Mouse (Mus musculus) cerebellum, postnatal 36 days (tissue): Measurements from ENCODE around the gene Sall4.
"Not testable (repeated sequence)": the region's sequence is repeated elsewhere in the genome, so short reads cannot be mapped to it uniquely, and the experiment has no call there.

Experiments used
- DNase-seq, 2 experiments: peaks; one replicate each; pipeline ENCODE4 v3.0.0; 2021 to 2022; ENCODE audit warnings: mixed read lengths in 2 of 2

The Sall4 gene

DNA sequence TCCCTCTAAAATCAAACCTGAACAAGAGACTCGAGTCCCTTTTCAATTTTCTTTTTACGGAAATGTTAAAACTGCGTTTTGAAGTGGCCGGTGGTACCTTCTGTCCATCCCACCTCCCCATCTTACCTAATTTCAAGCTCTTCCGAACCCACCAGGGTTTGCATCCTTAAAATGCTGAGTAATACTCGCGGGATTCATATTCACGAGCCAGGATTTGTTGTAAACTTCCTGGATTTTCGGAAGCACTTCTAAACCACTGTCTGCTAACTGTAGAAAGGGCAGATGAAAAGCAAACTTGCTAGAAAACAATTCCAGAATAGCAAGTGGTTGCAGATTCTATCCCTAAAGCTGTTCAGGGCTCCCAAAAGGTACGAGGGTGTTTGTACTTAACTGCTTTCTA, at the start of gene Sall4:
Gene Sall4, minus strand, starts transcription at position 362 of the 400 bp plus-strand sequence.
- DNase-seq: no peak

GRCm38 (mm10) chr2:168813243-168813642, 45.5 kb upstream of the Sall4 start:
- DNase-seq: no peak

DNA sequence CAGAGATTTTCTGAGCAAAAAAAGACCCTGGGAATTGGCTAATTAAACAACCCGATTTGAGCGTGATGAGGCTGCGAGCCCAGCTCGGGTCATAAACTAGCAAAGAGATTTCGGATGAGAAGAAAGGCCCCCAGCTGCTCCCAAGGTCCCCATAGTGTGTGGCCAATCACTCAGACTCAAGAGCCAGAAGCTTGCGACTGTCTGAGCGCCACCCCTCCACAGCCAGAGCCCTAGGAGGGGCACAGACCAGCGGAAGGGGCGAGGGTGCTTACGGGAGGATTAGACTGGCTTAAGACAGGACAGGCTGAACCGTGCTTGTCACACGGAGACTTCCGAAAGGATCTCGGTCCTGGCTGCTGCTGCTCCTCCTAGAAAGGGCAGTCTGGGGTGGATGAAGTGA, 42.2 kb upstream of the Sall4 start:
- no peak for DNase-seq

DNA sequence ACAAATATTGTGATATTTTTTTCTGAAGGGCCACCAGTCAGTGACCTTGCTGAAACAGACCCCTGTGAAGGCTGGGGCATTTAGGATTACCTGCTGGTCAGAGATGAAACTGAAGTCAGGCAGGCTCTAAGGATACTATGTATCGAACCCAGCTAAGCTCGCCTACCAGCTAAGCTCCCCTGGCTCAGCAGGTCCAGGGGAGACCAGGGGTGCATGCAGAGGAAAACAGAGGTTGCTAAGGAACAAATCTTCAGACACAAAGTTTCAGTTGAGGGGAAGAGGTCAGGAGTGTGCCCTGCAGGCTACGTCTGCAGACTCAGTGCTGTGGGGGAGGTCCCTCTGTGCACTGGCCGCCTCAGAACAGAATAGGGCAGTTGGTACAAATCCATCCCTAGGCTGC, 39.9 kb upstream of the Sall4 start:
- DNase-seq: no peak

DNA sequence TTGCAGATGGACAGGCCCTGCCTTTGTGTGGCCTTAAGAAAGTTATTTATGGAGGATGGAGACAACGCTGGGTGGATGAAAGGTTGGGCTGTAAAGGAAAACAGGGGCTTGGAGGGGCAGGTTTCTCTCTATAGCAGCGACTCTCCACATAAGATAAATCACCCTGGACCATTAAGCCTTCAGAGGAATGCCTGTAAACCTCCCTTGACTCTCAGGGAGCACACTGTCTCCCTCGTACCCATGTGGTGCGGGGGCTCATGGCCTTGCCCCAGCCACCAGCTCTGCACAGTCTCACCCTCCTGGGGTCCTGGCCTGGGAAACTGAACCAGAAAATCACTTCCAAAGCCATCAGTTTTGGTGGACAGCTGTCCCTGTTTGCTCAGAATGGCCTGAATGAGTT, 36.1 kb upstream of the Sall4 start:
- no peak for DNase-seq

GRCm38 (mm10) chr2:168799326-168799725, 31.6 kb upstream of the Sall4 start:
- DNase-seq: no peak

GRCm38 (mm10) chr2:168798921-168799320, 31.2 kb upstream of the Sall4 start:
- no peak for DNase-seq

- DNase-seq: no peak
Measured at GRCm38 (mm10) chr2:168791115-168791802, 23.5 kb upstream of the Sall4 start.

DNA sequence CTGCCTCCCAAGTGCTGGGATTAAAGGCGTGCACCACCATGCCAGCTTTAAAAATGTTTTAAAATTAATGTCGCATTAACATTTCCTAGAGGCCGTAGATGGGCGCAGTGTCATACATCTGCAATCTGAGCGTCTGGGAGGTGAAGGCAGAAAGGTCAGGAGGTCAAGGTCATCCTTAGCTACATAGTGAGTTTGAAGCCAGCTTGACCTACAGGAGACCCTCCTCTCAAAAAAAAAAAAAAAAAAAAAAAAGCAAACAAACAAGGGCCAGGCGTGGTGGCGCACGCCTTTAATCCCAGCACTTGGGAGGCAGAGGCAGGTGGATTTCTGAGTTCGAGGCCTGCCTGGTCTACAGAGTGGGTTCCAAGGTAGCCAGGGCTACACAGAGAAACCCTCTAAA, 18.4 kb upstream of the Sall4 start:
- no peak for DNase-seq

DNA sequence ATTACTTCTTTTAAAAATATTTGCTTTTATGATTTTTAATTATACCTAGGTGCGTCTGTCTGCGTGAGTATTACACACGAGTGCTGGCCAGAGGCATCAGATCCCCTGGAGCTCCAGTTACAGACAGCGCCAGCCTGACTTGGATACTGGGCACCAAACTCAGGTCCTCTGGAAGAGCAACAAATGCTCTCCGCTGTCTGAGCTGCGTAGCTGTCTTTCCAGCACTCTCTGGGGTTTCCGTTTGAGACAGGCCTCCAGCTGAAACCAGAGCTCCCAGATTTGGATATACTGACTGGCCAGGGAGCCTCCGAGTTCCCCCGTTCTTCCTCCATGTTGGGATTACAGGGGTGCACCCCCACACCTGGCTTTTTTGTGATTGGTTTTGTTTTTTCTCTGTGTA, 12.9 kb upstream of the Sall4 start:
- no peak for DNase-seq

- DNase-seq: no peak
Measured at GRCm38 (mm10) chr2:168780024-168780423, 12.3 kb upstream of the Sall4 start.

DNA sequence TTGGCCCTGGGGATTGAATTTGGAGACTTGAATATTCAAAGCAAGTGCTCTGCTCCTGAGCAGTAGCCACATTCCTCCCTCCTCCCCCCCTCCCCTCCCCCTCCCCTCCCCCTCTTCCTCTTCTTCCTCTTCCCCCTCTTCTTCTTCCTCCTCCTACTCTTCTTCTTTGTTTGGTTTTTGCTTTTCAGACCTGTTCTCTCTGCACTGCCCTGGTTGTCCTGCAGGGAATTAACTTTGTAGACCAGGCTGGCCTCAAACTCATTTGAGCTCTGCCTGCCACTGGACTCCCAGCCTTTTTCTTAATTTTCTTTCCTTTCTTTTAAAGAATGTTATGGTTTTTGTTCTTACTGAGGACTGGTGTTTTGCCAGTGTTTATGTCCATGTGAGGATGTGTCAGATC, 9.7 kb upstream of the Sall4 start:
- DNase-seq: no peak

GRCm38 (mm10) chr2:168776238-168776637, 8.5 kb upstream of the Sall4 start:
- DNase-seq: no peak

DNA sequence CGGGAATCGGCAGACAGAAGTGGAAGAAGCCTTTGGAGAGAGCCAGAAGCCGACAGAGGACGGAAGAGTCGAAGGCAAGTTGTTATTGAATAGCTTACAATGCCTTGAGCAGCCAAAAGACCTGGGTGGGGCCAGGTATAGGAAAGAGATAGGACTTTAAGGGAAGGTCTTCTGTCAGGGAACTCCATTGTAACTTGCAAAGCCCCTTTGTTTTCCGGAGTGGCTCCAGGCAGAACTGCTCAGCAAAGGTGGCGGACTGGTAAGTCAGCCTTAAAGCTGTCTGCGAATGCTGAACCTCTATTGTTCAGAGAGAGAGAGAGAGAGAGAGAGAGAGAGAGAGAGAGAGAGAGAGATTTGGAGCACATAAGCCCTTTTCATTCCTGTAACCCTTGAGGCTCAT, 1.5 kb upstream of the Sall4 start:
- DNase-seq: no peak

DNA sequence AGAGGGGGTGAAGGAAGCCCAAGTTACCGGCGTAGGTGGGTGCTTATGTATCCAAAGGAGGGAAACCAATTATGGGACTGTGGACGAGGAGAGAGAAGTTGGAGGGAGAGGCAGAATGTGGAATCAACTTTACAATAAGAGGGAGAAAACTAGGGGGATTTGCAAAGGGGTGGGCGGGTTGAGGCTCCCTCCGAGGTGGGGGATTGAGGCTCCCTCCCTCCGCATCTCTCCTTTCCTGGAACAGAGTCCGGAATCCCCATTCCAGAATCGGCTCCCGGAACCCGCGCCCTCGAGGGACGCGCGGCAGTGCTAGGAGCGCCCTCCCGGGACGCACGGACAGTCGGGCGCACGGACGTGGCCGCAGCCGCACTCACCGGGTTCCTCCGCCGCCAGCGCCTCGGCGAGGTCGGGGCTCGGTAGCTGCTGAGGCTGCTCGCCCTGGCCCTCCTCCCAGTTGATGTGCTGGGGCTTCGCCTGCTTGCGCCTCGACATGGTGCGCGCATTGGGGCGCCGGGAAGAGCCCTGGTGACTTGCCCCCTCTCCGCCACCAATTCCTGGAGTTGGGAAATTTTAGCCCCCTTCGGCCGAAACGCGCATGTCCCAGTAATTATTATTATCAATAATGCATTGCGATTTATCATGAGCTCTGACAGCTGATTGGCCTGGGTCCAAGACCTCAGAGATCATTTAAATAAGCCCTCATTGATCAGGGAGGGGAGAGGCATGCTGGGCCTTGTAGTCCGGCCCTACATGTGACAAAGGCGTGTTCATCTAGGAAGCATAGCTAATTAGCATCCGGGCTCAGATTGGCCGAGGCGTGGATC, 993 bp downstream of the Sall4 start:
- DNase-seq: no peak

- no peak for DNase-seq
Measured at GRCm38 (mm10) chr2:168765696-168766537, 1.8 kb downstream of the Sall4 start.

DNA sequence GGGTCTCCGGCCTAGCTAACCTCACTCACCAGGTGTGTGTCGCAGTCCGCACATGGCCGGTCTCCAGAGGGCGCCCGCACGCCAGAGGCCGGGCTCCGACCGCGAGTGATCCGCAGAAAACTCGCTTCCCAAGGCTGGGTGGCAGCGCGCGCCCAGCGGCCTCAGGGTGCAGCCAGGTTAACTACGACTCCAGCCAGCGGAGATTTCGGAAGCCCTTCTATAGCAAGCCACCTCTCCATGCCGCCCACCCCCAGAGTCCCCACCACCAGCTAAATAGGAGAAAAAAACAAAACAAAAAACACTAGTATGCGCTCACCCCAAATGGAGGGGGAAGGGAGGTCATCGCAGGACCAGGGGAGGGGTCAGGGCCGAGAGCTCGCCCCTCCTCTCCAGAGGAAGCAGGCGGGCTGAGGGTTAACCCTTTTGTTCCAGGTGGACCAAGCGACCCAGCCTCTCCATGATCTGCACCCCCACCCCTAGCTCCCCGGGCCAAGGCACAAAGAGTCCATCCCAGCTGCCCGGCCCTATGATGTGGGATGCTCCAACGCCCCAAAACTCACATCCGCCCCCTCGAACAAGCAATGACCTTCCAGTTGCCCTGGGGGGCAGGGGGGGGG, 2.6 kb downstream of the Sall4 start:
- DNase-seq: peak; percentile 12 to 31

DNA sequence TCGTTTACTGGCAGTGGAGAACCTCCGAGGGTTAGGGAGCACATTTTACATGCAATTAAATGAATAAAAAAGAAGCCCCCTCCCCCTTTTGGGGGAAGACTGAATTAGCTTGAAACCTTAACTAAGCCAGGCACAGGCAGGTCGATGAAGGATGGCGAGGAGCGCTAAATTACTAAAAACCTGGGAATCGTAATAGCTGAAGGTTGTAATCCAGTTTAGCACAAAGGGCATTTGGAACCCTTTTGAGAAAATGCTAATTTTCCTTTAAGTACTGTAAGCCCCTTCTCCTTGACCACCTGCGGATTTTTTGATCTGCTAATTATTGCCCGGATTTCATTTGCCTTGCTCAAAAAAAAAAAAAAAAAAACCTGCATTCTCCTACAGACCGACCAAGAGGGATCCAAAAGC, 3.3 kb downstream of the Sall4 start:
- no peak for DNase-seq

DNA sequence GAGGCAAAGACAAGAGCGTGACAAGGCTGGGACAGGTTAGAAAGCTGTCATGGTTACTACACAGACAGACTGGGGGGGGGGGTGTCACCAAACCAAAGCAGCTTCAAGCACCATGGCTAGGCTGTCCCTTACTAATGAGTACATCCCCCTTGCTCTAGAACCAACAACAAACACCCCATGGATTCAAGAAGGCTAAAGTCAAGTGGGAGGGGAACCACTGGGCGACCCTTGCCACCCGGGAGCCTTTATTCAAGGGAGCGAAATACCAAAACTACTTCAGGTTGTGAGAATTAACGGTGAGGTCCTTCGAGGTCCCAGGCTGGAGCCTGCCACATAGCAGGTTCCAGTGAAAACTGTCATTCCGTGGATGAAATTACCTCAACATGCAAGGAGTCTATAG, 4.0 kb downstream of the Sall4 start:
- no peak for DNase-seq

GRCm38 (mm10) chr2:168762411-168762815, 5.3 kb downstream of the Sall4 start:
- DNase-seq: no peak

DNA sequence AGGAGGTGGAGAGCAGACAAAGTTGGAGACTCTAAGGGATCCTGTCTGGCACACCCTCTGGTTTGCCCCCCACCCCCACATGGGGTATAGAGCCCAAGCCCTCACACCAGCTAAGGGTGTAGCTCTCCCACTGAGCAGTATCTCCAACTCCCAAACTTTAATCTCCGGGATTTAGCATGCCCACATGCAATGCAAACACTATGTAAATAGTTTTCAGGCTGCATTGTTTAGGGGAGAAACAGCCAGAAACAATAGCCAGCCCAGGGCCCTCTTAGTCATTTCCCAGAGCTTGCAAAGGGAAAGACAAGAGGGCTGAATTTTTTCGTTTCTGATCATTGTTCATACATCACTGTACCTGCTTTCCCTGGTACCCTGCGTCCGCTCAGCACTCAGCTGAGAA, 5.8 kb downstream of the Sall4 start:
- no peak for DNase-seq

GRCm38 (mm10) chr2:168761141-168761540, 6.6 kb downstream of the Sall4 start:
- no peak for DNase-seq

- not testable (repeated sequence) for DNase-seq
Measured at GRCm38 (mm10) chr2:168744406-168744805, 23.3 kb downstream of the Sall4 start.
